Mouse (Mus musculus): Measurements from ENCODE around the gene Arhgap4.

The Arhgap4 gene

DNA sequence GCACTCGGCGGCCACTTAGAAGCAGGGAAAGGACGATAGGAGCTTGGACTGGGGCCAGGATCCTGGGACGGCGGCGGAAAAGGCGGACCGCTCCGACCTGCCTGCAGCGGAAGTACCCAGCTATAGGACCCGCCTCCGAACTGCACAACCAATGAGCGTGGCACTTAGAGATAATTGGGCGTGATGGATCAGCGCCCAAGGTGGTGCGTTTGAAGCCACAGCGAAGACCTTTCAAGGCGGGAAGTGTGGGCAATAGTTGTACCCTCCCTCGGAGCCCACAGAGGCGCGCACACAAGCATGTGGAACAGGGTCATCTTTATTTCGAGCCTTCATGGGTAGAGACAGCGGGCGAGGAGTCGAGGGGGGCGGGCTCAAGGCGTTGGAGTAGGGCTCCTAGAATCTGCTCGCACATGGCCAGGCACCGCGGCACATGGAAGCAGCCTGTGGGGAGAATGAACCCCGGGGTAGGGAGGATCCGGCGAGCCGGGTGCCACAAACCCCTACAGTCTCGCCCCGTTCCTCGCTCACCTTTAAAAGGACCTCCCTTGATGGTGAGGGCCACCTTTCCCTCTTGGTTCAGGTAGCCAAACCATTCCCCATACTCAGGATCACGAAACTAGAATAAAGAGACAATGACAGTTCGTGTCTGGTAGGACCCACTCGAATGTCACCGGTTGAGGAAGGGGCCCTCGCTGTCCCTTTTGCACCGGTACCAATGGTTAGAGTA, at the start of gene Arhgap4, which contains the start of gene Naa10:
TSS of gene Arhgap4 (minus strand) at position 48 of the 727 bp plus-strand sequence.
TSS of gene Naa10 (minus strand) at position 122 of the 727 bp plus-strand sequence.
- Histone ChIP-seq H3K36me3 (ENCODE audit: control insufficient read depth, insufficient read depth, low read length, poor library complexity, severe bottlenecking) (peaks cover 2% of the 10 kb centered on the region; the same call in 1 of the 2 replicates), H3K27me3 (ENCODE audit: control insufficient read depth, insufficient read depth, low read length, poor library complexity, severe bottlenecking) (no peaks in the 10 kb centered on the region)
- peak; percentile 82 for DNase-seq (ENCODE audit: low read depth, low spot score)

DNA sequence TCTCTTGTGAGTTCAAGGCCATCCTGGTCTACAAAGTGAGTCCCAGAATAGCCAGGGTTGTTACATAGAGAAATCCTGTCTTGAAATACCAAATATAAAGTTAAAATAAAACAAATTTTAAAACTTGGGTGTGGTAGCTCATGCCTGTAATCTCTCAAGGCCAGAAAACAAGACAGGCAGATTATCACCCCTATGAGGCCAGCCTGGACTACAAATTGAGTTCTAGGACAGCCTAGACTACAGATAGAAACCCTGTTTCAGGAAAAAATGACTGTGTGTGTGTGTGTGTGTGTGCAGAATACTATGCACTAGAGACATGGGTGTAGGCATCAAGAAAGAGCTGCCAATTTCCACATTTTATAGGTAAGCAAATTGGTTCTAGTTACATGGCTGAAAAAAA, 49.1 kb upstream of the Arhgap4 start:
- no peak for DNase-seq (ENCODE audit: low read depth, low spot score)
- H3K27me3 ChIP-seq (ENCODE audit: control insufficient read depth, insufficient read depth, low read length, poor library complexity, severe bottlenecking): no peaks in the 10 kb centered on the region
- no peaks in the 10 kb centered on the region for H3K36me3 ChIP-seq (ENCODE audit: control insufficient read depth, insufficient read depth, low read length, poor library complexity, severe bottlenecking)

DNA sequence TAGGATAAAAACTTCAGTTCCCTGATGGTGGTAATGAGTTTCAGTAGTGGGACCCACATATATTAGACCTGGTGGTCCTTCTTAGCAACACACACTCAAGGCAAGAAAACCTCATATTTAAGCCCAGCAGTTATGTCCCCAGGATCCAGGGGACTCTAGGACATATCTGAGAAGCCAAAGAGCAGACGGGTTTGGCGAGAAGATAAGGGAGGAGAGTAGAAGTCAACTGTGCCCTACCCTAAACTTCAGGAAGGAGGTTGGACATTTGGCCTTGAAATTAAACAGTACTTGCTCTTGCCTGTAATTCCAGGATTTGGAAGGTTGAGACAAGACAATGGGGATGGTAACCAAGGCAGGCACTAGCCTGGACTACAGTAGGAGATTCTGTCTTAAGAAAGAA, 48.1 kb upstream of the Arhgap4 start:
- H3K36me3 ChIP-seq (ENCODE audit: control insufficient read depth, insufficient read depth, low read length, poor library complexity, severe bottlenecking): no peaks in the 10 kb centered on the region
- DNase-seq (ENCODE audit: low read depth, low spot score): no peak
- no peaks in the 10 kb centered on the region for H3K27me3 ChIP-seq (ENCODE audit: control insufficient read depth, insufficient read depth, low read length, poor library complexity, severe bottlenecking)

DNA sequence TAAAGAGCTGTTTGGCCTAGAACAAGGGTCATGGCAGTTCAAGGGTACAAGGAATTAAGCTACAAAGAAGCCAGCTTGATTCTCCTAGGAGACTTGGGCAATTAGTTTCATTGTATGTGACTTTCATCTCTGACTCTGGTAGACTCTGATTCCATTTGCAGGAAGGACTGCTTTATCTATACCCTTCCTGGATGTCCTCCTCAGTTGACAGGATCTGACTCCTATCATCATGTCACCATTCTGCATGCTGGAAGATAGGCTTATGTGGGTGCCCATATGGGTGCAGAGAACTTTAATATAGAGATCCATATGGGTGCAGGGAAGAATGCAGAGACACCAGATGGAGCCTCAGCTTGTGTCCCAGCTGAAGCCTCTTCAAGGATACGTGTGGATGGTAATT, 47.5 kb upstream of the Arhgap4 start:
- DNase-seq (ENCODE audit: low read depth, low spot score): no peak
- no peaks in the 10 kb centered on the region for H3K36me3 ChIP-seq (ENCODE audit: control insufficient read depth, insufficient read depth, low read length, poor library complexity, severe bottlenecking)
- H3K27me3 ChIP-seq (ENCODE audit: control insufficient read depth, insufficient read depth, low read length, poor library complexity, severe bottlenecking): no peaks in the 10 kb centered on the region

DNA sequence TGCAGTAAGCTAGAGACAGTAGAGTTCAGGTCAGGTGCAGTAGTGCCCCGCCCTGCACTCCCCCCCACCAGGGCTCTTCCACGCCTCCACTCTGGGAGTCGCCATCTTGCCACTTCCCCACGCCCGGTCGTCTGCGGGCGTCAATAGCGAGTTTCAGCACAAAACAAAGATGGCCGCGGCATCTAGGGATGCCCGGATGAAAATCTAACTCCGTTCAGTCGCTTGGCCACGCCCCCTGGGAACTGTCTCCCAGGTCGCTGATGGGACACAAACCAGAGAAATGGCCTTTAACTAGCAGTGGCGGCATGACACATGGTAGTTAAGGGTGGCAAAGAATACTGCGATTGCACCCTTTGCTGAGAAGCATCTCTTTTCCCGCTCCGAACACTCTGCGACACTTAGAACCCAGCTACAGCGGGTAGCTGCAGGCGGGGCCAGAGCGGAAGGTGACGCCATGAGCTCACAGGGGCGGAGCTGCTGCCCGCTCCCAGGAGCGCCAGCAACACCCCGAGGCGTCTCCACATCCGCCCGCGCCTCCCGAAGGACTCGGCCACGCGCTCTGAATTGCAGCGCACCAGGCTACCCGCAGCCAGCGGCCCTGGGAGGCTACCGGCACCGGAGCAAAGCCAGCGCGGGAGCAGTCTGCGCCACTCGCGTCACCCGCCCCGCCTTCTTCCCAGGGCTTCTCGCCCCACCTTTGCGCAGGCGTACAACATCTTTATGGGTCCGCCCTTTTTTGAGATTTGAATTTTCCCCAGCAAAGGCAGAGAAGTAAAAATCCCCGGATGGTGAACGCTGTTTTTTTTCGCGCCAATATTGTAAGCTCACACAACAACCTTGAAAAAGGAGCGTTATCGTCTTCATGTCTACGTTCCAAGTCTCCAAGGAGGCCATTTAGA, 45.8 kb upstream of the Arhgap4 start:
- Histone ChIP-seq H3K36me3 (ENCODE audit: control insufficient read depth, insufficient read depth, low read length, poor library complexity, severe bottlenecking) (no peaks in the 10 kb centered on the region), H3K27me3 (ENCODE audit: control insufficient read depth, insufficient read depth, low read length, poor library complexity, severe bottlenecking) (no peaks in the 10 kb centered on the region)
- peak; percentile 92 for DNase-seq (ENCODE audit: low read depth, low spot score)

DNA sequence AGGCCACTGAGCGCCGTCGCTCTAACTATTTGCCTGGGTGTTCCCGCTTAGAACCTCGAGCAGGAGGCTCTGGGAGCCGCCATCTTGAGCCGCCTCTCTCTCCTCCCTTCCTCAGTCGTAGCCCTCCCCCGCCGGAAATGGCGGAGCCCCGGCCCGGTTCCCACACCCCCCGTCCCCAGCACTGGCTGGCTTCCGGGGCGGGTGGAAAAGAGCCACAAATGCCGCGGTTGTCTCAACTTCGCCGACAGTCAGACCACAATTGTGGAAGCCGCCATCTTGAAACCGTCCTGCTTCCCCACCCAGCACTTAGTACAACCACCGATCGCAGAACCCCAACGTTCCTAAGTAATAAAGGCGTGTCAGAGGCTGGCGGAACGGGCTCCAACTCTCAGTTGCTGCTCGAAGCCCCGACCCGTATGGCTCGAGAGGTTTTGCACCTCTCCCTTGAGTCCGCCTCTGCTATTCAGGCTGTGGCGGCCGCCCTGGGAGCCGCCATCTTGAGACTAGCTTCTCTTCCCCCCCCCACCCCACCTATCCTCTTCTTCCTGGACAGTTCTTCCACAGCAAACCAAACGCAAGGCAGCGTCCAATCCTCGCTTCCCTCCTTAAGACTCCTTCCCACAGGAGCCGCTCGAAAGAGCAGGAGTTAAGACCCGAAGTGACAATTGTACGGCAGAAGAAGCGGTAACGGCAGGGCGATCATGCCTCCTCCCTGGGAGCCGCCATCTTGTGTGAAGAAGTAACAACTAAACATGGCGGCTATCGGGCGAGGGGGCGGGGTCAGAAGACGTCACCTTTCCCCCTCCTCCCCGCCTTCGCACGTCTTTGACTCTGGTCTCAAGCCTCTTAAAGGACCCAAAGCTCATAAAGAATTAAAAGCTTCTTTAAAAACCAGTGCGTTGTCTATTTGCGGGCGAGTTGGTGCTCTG, 44.8 kb upstream of the Arhgap4 start, which contains the start of gene Hcfc1:
TSS of gene Hcfc1 (minus strand) at position 110 of the 929 bp plus-strand sequence.
- DNase-seq (ENCODE audit: low read depth, low spot score): peak; percentile 90
- no peaks in the 10 kb centered on the region for H3K27me3 ChIP-seq (ENCODE audit: control insufficient read depth, insufficient read depth, low read length, poor library complexity, severe bottlenecking)
- no peaks in the 10 kb centered on the region for H3K36me3 ChIP-seq (ENCODE audit: control insufficient read depth, insufficient read depth, low read length, poor library complexity, severe bottlenecking)

DNA sequence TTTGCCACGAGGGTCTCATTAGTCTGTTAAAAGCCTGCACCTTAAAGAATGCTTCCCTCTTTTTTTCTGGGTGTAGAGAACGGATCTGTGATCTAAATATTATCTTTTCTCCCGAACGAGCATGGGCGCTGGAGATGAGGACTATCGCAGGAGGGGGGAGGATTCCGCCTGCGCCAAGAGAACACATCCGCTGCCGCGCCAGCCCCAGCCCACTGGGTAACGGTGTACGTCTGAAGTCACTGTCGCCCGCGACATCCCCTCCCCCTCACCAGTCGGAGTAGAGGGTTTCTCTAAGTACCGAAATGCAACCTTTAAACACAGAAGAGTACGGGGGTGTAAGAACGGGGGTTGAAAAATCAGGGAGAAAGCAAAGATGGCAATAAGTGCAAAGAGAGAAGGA, 43.6 kb upstream of the Arhgap4 start:
- DNase-seq (ENCODE audit: low read depth, low spot score): peak; percentile 45
- Histone ChIP-seq H3K36me3 (ENCODE audit: control insufficient read depth, insufficient read depth, low read length, poor library complexity, severe bottlenecking) (no peaks in the 10 kb centered on the region), H3K27me3 (ENCODE audit: control insufficient read depth, insufficient read depth, low read length, poor library complexity, severe bottlenecking) (no peaks in the 10 kb centered on the region)

DNA sequence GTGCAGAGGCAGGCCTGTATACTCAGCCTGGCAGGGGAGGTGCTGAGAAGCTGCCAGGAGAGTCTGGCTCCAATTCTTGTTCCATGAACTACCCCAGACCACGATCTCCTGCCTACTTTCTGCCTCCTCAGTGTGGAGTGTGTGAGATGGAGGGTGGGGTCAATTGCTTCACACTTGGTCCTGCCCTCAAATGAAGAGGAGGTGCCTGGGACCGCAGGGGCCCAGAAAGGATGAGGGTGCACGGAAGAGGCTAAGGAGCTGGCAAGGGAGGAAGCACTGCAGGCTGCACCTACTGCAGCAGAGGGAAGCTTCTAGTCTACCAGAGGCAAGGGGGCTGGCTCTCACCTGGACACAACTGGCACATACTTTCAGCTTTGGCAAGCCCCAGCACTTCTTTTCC, 42.7 kb upstream of the Arhgap4 start:
- no peak for DNase-seq (ENCODE audit: low read depth, low spot score)
- Histone ChIP-seq H3K27me3 (ENCODE audit: control insufficient read depth, insufficient read depth, low read length, poor library complexity, severe bottlenecking) (no peaks in the 10 kb centered on the region), H3K36me3 (ENCODE audit: control insufficient read depth, insufficient read depth, low read length, poor library complexity, severe bottlenecking) (no peaks in the 10 kb centered on the region)

DNA sequence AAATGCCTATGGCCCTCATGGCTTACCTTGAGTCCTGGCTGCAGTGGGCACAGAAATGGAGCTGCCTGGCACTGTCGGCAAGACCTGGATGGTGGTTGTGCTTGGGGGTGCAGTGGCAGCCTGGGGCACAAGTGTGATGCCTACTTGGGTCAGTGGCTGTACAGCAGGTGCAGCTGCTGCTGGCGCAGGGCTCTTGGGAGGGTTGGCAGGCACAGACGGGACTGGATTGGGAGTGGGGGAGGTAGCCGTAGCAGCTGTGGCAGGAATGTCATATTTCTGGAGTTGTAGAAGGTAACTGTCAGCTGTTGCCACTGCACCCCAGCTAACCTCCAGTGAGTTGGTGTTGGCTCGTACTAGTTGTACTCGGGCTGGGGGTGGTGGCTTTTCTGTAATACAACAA, 33.3 kb upstream of the Arhgap4 start:
- no peaks in the 10 kb centered on the region for H3K27me3 ChIP-seq (ENCODE audit: control insufficient read depth, insufficient read depth, low read length, poor library complexity, severe bottlenecking)
- peaks cover 8% of the 10 kb centered on the region; the same call in 1 of the 2 replicates for H3K36me3 ChIP-seq (ENCODE audit: control insufficient read depth, insufficient read depth, low read length, poor library complexity, severe bottlenecking)
- DNase-seq (ENCODE audit: low read depth, low spot score): no peak

DNA sequence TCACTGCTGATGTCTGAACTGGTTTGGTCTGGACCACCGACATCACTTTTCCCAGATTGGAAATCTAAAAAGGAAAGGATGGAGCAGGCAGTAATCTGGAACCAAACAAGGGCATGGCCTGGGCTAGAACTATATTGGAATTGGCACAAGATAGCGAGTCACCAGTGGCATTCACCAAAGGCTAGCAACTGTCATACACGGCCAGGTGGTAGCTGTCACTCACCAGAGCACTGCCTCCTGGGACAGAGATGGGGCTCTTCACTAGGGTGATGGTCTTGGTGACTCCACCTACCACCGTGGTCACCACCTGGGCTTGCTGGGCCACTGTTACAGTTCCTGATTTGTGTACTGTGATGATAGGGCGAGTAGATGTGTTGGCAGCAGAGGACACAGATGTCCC, 30.9 kb upstream of the Arhgap4 start:
- DNase-seq (ENCODE audit: low read depth, low spot score): no peak
- Histone ChIP-seq H3K36me3 (ENCODE audit: control insufficient read depth, insufficient read depth, low read length, poor library complexity, severe bottlenecking) (peaks cover 10% of the 10 kb centered on the region), H3K27me3 (ENCODE audit: control insufficient read depth, insufficient read depth, low read length, poor library complexity, severe bottlenecking) (no peaks in the 10 kb centered on the region)

DNA sequence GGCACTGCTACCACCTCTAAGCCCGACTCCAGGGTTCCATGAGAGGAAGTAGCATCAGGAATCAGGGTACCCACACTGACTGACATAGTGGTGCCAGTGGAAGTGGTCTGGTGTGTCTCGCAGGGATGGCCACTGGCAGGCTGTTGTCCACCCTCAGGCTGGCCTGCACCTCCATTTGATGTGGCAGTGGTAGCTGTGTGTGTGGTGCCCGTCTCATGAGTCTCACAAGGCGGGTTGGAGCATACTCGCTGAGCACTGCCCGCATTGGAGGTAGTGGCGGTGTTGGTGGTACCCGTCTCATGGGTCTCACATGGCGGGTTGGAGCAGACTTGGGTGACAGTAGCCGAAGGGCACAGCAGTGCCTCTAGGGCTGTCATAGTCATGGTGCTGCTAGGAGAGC, 27.7 kb upstream of the Arhgap4 start:
- peaks cover 12% of the 10 kb centered on the region for H3K36me3 ChIP-seq (ENCODE audit: control insufficient read depth, insufficient read depth, low read length, poor library complexity, severe bottlenecking)
- no peak for DNase-seq (ENCODE audit: low read depth, low spot score)
- no peaks in the 10 kb centered on the region for H3K27me3 ChIP-seq (ENCODE audit: control insufficient read depth, insufficient read depth, low read length, poor library complexity, severe bottlenecking)

DNA sequence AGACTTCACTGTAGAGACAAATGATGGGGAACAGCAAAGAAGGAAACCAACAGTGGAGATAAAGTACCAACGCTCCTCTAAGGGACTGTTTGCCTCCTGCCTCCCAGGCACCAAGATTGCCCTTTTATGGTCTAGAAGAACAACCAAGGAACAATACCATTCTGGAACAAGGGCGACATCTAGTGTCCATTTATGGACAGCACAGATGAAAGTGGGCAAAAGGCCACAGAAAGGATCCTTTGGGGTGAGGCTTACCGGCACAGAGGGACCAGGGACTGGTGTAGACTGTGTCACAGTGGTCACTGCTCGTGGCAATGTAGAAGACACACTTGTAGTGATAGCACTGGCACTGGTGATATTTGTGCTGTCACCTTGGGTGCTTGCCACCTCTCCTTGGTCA, 27.0 kb upstream of the Arhgap4 start:
- peak; percentile 83 for DNase-seq (ENCODE audit: low read depth, low spot score)
- Histone ChIP-seq H3K27me3 (ENCODE audit: control insufficient read depth, insufficient read depth, low read length, poor library complexity, severe bottlenecking) (no peaks in the 10 kb centered on the region), H3K36me3 (ENCODE audit: control insufficient read depth, insufficient read depth, low read length, poor library complexity, severe bottlenecking) (peaks cover 14% of the 10 kb centered on the region)

DNA sequence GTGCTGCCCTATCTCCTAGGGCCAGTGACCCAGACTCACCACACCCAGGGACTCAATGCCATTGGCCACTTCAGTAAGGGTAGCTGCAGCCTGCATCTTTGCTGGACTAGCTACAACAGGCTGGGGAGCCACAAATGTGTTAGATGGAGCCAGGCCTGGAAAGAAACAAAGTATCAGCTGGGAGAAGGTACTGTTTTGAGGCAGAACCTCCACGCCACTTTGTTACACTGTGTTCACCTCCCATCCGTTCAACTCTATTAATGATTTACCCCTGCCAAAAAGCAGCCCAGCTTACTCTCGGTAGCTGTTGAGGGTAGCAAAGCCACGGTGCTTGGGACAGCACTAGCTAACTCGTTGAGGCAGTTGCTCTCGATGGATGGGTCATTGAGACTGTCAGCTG, 25.2 kb upstream of the Arhgap4 start:
- no peaks in the 10 kb centered on the region for H3K27me3 ChIP-seq (ENCODE audit: control insufficient read depth, insufficient read depth, low read length, poor library complexity, severe bottlenecking)
- DNase-seq (ENCODE audit: low read depth, low spot score): no peak

DNA sequence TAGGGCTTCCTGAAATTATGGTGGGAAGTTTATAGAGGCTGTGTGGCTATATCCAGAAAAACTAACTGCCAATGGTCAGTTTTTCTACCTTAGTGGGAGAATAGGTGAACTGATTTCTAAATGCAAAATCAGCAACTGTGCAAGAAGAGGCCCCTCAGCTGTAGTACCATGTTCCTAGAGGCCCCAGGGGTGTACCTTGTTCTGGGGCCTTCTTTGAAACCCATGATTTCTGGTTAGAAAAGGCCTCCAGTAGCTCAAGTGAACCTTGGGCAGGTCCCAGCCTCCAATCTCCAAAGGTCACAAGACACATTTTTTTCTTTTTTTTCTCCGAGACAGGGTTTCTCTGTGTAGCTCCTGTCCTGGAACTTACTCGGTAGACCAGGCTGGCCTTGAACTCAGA, 20.6 kb upstream of the Arhgap4 start:
- peaks cover 4% of the 10 kb centered on the region; the same call in 1 of the 2 replicates for H3K36me3 ChIP-seq (ENCODE audit: control insufficient read depth, insufficient read depth, low read length, poor library complexity, severe bottlenecking)
- DNase-seq (ENCODE audit: low read depth, low spot score): no peak
- H3K27me3 ChIP-seq (ENCODE audit: control insufficient read depth, insufficient read depth, low read length, poor library complexity, severe bottlenecking): no peaks in the 10 kb centered on the region

More for the DNA sequence above, 25.2 kb upstream of the Arhgap4 start:
- peaks cover 10% of the 10 kb centered on the region; the same call in 1 of the 2 replicates for H3K36me3 ChIP-seq (ENCODE audit: control insufficient read depth, insufficient read depth, low read length, poor library complexity, severe bottlenecking)

Measured in splenic B cell, adult 2 months (primary cell).